Mouse (Mus musculus): ENCODE data around the gene S1pr1.

- no peak for TF ChIP-seq MEF2A (IDR thresholded peaks at IDR 0.05; ENCODE audit: extremely low read depth, insufficient replicate concordance, low read depth, low read length, poor library complexity, severe bottlenecking)
- TF ChIP-seq POLR2A (IDR thresholded peaks at IDR 0.05; ENCODE audit: control insufficient read depth in 1 of 2, insufficient read depth in 1 of 2, low read depth in 1 of 2, low read length in 2 of 2, poor library complexity in 1 of 2): no peak
- TF ChIP-seq CTCF (IDR thresholded peaks at IDR 0.05 in 2 of 3, conservative IDR thresholded peaks at IDR 0.05 in 1 of 3; ENCODE audit: control insufficient read depth in 1 of 3, insufficient read depth in 1 of 3, low read depth in 2 of 3, low read length in 3 of 3, poor library complexity in 1 of 3, severe bottlenecking in 1 of 3): no peak
- 0 out of 4 replicates have a peak, but pooled peaks of 1 of the 2 experiments have one; percentile 6 for TF ChIP-seq EP300 (IDR thresholded peaks at IDR 0.05; ENCODE audit: low read depth in 1 of 2, low read length in 2 of 2)
- TF ChIP-seq SIN3A (IDR thresholded peaks at IDR 0.05; ENCODE audit: low read length): no peak
- TF ChIP-seq ZNF384 (IDR thresholded peaks at IDR 0.05; ENCODE audit: low read depth, low read length): no peak
- no peak for TF ChIP-seq ZMIZ1 (IDR thresholded peaks at IDR 0.05; ENCODE audit: low read depth, low read length)
Observed at GRCm38 (mm10) chr3:115762841-115763240, 48.0 kb upstream of the S1pr1 start.

Measured in MEL (cell line).